Mouse (Mus musculus) intestine, embryonic 15.5 days (tissue): ENCODE measurements around the gene Slc25a45. TPM values are rescaled to one million over a fixed set of nuclear protein-coding genes. Genes with fewer than 3 reads are reported as not detected.

ENCODE experiments used
- ATAC-seq: fragments of 200-750 bp; cut with Nextera tagmentation; 2 replicates; pipeline ENCODE4 v1.8.0; 2017; ENCODE audit warnings: moderate TSS enrichment, moderate library complexity
- H3K27ac ChIP-seq: fragments of 300-500 bp; sonication (generic); 2 replicates; pipeline ENCODE4 v1.5.1; 2015; ENCODE audit warnings: mild to moderate bottlenecking, inconsistent platforms
- H3K27me3 ChIP-seq: fragments of 300-500 bp; sonication (generic); replicated peaks from 2 replicates; pipeline ENCODE4 v1.6.1; 2015; ENCODE audit warnings: inconsistent platforms
- H3K36me3 ChIP-seq: fragments of 300-500 bp; sonication (generic); 2 replicates; pipeline ENCODE4 v1.6.1; 2015; ENCODE audit warnings: inconsistent platforms
- H3K4me1 ChIP-seq: fragments of 300-500 bp; sonication (generic); replicated peaks from 2 replicates; pipeline ENCODE4 v1.6.1; 2015; ENCODE audit warnings: inconsistent platforms
- H3K4me2 ChIP-seq: fragments of 300-500 bp; sonication (generic); replicated peaks from 2 replicates; pipeline ENCODE4 v1.6.1; 2015; ENCODE audit warnings: mild to moderate bottlenecking, inconsistent platforms
- H3K4me3 ChIP-seq: fragments of 300-500 bp; sonication (generic); replicated peaks from 2 replicates; pipeline ENCODE4 v1.5.1; 2015; ENCODE audit warnings: inconsistent platforms
- H3K9ac ChIP-seq: fragments of 300-500 bp; sonication (generic); 2 replicates; pipeline ENCODE4 v1.6.1; 2015; ENCODE audit warnings: inconsistent platforms
- H3K9me3 ChIP-seq: fragments of 300-500 bp; sonication (generic); 2 replicates; pipeline ENCODE4 v1.6.1; 2016; ENCODE audit warnings: inconsistent platforms
- WGBS: fragments of 180-500 bp; shearing (Covaris S2); methylation state at CpG from one replicate; pipeline ENCODE4 v1.1.7; 2015; 5-methylcytosine and 5-hydroxymethylcytosine counted together
- polyA plus RNA-seq: library from polyadenylated mRNA; unstranded; fragments of >200 nt; fragmentation: Nextera tagmentation; extraction: Ambion mirVana; gene quantifications from 2 replicates; pipeline ENCODE4 v1.2.1, GENCODE M21; 2015

Gene Slc25a45
- 3.5 and 4.2 TPM in 2 replicates for polyA plus RNA-seq

GRCm38 (mm10) chr19:5877618-5878361 lies at the start of gene Slc25a45:
Gene Slc25a45 (plus strand): TSS chr19:5877808.
- 0 out of 2 replicates have a peak within 1 kb of the TSS, but pooled peaks have one; percentile 20 for H3K9ac ChIP-seq
- peak; percentile 51; the same call in 1 of the 2 replicates for ATAC-seq
- H3K4me1 ChIP-seq: peaks cover 26% of the 10 kb centered on the region
- no peaks in the 10 kb centered on the region for H3K27me3 ChIP-seq
- peak within 1 kb of the TSS; percentile 6; the same call in 1 of the 2 replicates for H3K4me3 ChIP-seq
- peak within 1 kb of the TSS; percentile 40 for H3K4me2 ChIP-seq
- 0 out of 2 replicates have a peak, but pooled peaks cover under 1% of the 10 kb centered on the region for H3K36me3 ChIP-seq
- 46% methylated on average over 15 of the region's 15 CpGs for WGBS
- peak within 1 kb of the TSS; percentile 56 for H3K27ac ChIP-seq
- H3K9me3 ChIP-seq: no peaks in the 10 kb centered on the region

- no peaks in the 10 kb centered on the region for H3K9me3 ChIP-seq
- H3K27ac ChIP-seq: no peak overlapping the region
- 84% methylated on average over 3 of the region's 3 CpGs for WGBS
- H3K4me2 ChIP-seq: no peak overlapping the region
- peaks cover 2% of the 10 kb centered on the region; the same call in 1 of the 2 replicates for H3K36me3 ChIP-seq
- no peaks in the 10 kb centered on the region for H3K27me3 ChIP-seq
- no peak overlapping the region for H3K9ac ChIP-seq
- no peak overlapping the region for H3K4me3 ChIP-seq
- peaks cover 24% of the 10 kb centered on the region for H3K4me1 ChIP-seq
- no peak for ATAC-seq
These were observed 49.5 kb upstream of the Slc25a45 start for GRCm38 (mm10) chr19:5828155-5828554.

- Histone ChIP-seq H3K4me1 (peaks cover 25% of the 10 kb centered on the region), H3K36me3 (peaks cover 2% of the 10 kb centered on the region; the same call in 1 of the 2 replicates), H3K4me3 (no peak overlapping the region), H3K27ac (no peak overlapping the region), H3K9me3 (no peaks in the 10 kb centered on the region), H3K9ac (no peak overlapping the region), H3K4me2 (no peak overlapping the region), H3K27me3 (no peaks in the 10 kb centered on the region)
- no peak for ATAC-seq
- WGBS: 87% methylated on average over 7 of the region's 7 CpGs
These were observed 48.7 kb upstream of the Slc25a45 start for GRCm38 (mm10) chr19:5828905-5829304.

GRCm38 (mm10) chr19:5829958-5830615 lies 47.5 kb upstream of the Slc25a45 start:
- WGBS: 80% methylated on average over 19 of the region's 19 CpGs
- Histone ChIP-seq H3K27ac (no peak overlapping the region), H3K9ac (no peak overlapping the region), H3K4me1 (peaks cover 16% of the 10 kb centered on the region; the same call in 1 of the 2 replicates), H3K27me3 (no peaks in the 10 kb centered on the region), H3K9me3 (no peaks in the 10 kb centered on the region), H3K4me3 (no peak overlapping the region), H3K36me3 (peaks cover 2% of the 10 kb centered on the region; the same call in 1 of the 2 replicates), H3K4me2 (no peak overlapping the region)
- ATAC-seq: no peak

- no peaks in the 10 kb centered on the region for H3K36me3 ChIP-seq
- 88% methylated on average over 7 of the region's 7 CpGs for WGBS
- H3K27me3 ChIP-seq: no peaks in the 10 kb centered on the region
- H3K9me3 ChIP-seq: no peaks in the 10 kb centered on the region
- H3K4me3 ChIP-seq: no peak overlapping the region
- H3K4me1 ChIP-seq: peaks cover 14% of the 10 kb centered on the region; the same call in 1 of the 2 replicates
- no peak for ATAC-seq
- H3K9ac ChIP-seq: no peak overlapping the region
- H3K27ac ChIP-seq: no peak overlapping the region
- H3K4me2 ChIP-seq: no peak overlapping the region
These were observed 46.8 kb upstream of the Slc25a45 start for GRCm38 (mm10) chr19:5830776-5831175.

- no peak overlapping the region for H3K4me2 ChIP-seq
- H3K4me1 ChIP-seq: peaks cover 14% of the 10 kb centered on the region; the same call in 1 of the 2 replicates
- no peaks in the 10 kb centered on the region for H3K27me3 ChIP-seq
- no peak overlapping the region for H3K9ac ChIP-seq
- 78% methylated on average over 11 of the region's 11 CpGs for WGBS
- ATAC-seq: 0 out of 2 replicates have a peak, but pooled peaks have one; percentile 16
- no peak overlapping the region for H3K4me3 ChIP-seq
- no peaks in the 10 kb centered on the region for H3K36me3 ChIP-seq
- H3K9me3 ChIP-seq: no peaks in the 10 kb centered on the region
- no peak overlapping the region for H3K27ac ChIP-seq
These were observed 46.2 kb upstream of the Slc25a45 start for GRCm38 (mm10) chr19:5831224-5831957.

GRCm38 (mm10) chr19:5831958-5832320 lies 45.7 kb upstream of the Slc25a45 start:
- Histone ChIP-seq H3K9me3 (no peaks in the 10 kb centered on the region), H3K27me3 (no peaks in the 10 kb centered on the region), H3K9ac (no peak overlapping the region), H3K36me3 (no peaks in the 10 kb centered on the region), H3K27ac (no peak overlapping the region), H3K4me2 (no peak overlapping the region), H3K4me1 (peaks cover 14% of the 10 kb centered on the region; the same call in 1 of the 2 replicates), H3K4me3 (no peak overlapping the region)
- 73% methylated on average over 4 of the region's 4 CpGs for WGBS
- ATAC-seq: no peak

GRCm38 (mm10) chr19:5832326-5832725 lies 45.3 kb upstream of the Slc25a45 start:
- Histone ChIP-seq H3K9ac (no peak overlapping the region), H3K4me1 (peaks cover 11% of the 10 kb centered on the region; the same call in 1 of the 2 replicates), H3K27ac (no peak overlapping the region), H3K4me3 (no peak overlapping the region), H3K9me3 (no peaks in the 10 kb centered on the region), H3K4me2 (no peak overlapping the region), H3K36me3 (no peaks in the 10 kb centered on the region), H3K27me3 (no peaks in the 10 kb centered on the region)
- 72% methylated on average over 6 of the region's 6 CpGs for WGBS
- ATAC-seq: no peak

- H3K4me2 ChIP-seq: no peak overlapping the region
- no peak for ATAC-seq
- no peaks in the 10 kb centered on the region for H3K9me3 ChIP-seq
- no peak overlapping the region for H3K27ac ChIP-seq
- no peaks in the 10 kb centered on the region for H3K36me3 ChIP-seq
- no peak overlapping the region for H3K4me3 ChIP-seq
- WGBS: 83% methylated on average over 10 of the region's 10 CpGs
- H3K4me1 ChIP-seq: peaks cover 6% of the 10 kb centered on the region; the same call in 1 of the 2 replicates
- no peaks in the 10 kb centered on the region for H3K27me3 ChIP-seq
- H3K9ac ChIP-seq: no peak overlapping the region
These were observed 44.1 kb upstream of the Slc25a45 start for GRCm38 (mm10) chr19:5833287-5834100.

- peaks cover 6% of the 10 kb centered on the region; the same call in 1 of the 2 replicates for H3K4me1 ChIP-seq
- no peak for ATAC-seq
- H3K4me2 ChIP-seq: no peak overlapping the region
- no peak overlapping the region for H3K27ac ChIP-seq
- H3K9me3 ChIP-seq: no peaks in the 10 kb centered on the region
- no peaks in the 10 kb centered on the region for H3K27me3 ChIP-seq
- no peak overlapping the region for H3K4me3 ChIP-seq
- no peaks in the 10 kb centered on the region for H3K36me3 ChIP-seq
- WGBS: 83% methylated on average over 12 of the region's 12 CpGs
- H3K9ac ChIP-seq: no peak overlapping the region
These were observed 43.2 kb upstream of the Slc25a45 start for GRCm38 (mm10) chr19:5834260-5834925.
